Mouse (Mus musculus) brain, embryonic 14.5 days (tissue): ENCODE data around the gene Rnaseh2a. TPM values are rescaled to one million over a fixed set of nuclear protein-coding genes. Genes with fewer than 3 reads are reported as not detected.
A peak's percentile ranks its signal among the peaks of the same experiment; 100 is the strongest.

Experiments used
- DNase-seq: peaks from one replicate; pipeline ENCODE4 v3.0.0-alpha.2; 2011; ENCODE audit warnings: low read depth
- CTCF ChIP-seq: fragments of 200-500 bp; IDR thresholded peaks from 2 replicates; pipeline ENCODE4 v1.5.1; 2012; ENCODE audit warnings: inconsistent platforms, mild to moderate bottlenecking, moderate library complexity, borderline replicate concordance; ENCODE audit not compliant: insufficient read depth, insufficient read length; ENCODE audit errors: extremely low read depth
- POLR2A ChIP-seq: fragments of 200-500 bp; IDR thresholded peaks from 2 replicates; pipeline ENCODE4 v1.6.1; 2012; ENCODE audit warnings: mild to moderate bottlenecking, inconsistent platforms, borderline replicate concordance; ENCODE audit not compliant: poor library complexity, insufficient read depth, insufficient read length, severe bottlenecking; ENCODE audit errors: extremely low read depth
- polyA plus RNA-seq: library from polyadenylated mRNA; depleted of rRNA; stranded (reverse); fragments of >200 nt; gene quantifications from 2 replicates; pipeline ENCODE4 v1.2.3, GENCODE M21; 2012

Rnaseh2a gene
- polyA plus RNA-seq, 1 experiment: 41.8 TPM

DNA sequence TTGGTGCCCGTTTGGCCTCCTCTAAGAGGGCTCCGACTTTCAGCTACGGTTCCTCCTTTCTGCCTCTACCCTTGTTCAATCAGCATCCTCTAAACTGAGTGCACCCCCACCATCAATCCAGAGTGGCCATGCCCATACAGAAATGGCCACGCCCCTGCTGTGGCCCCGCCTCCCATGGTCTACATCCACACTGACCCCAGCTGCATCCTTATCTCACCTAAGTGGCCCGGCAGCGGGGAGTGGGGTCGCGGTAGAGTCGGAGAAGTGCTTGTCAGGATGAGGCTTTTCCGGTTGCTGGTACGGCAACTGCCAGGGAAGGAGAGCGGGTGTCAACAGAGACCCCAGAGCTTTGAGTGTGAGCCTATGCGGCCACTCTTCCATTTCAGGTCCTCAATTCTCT, 34.1 kb downstream of the Rnaseh2a start:
- no peak for TF ChIP-seq POLR2A
- TF ChIP-seq CTCF: no peak
- peak; percentile 38 for DNase-seq

DNA sequence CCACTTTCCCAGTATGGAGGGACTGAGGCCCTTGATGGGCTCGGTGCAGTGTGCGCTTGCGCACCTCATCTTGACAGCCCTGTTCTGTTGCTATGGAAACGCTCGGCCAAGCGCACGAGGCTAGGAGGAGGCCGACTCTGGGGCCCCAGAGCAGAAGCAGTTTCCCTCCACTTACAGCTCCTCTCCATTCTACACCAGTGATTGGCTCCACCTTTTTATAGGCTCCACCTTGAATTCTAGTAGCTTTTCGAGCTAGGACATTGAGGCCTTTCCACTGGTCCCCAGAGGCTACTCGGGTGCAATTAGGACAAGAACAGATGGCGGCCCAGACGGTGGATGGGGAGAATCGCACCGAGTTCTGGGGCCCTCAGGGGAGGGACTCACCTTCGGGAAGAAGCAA, 34.7 kb downstream of the Rnaseh2a start:
- peak; percentile 96 for DNase-seq
- TF ChIP-seq POLR2A: no peak

DNA sequence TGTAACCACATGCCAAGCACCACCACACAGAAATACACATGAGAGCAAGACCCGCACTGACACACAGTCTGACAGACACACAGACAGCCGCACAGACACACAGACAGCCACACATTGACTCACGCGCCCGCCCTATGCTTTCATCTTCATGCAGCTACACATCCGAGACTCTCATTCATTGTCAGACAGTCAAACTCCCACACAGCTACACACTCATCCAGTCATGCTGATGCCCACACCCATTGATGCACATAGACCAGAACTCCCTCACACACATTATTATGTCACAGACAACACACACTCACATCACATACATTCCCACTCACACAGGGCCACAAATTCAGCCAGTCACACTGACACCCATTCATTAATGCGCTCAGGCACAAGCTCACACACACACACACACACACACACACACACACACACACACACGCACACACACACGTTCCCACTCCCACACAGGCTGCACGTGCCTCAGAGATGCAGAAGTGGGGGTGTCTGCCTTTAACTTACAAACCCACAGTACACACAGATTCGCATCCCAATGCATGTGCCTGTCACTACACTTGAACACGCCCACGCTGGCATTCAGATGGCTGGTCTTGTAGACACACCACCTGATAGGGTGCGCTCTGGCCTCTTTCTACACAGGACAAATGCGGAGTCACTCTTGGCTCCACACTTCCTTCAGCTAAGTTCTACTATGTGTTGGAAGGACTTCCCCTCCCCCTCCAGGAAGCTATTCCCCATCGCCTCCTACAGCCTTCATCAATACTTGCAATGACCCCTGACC, 35.6 kb downstream of the Rnaseh2a start:
- TF ChIP-seq POLR2A (no peak), CTCF (no peak)
- no peak for DNase-seq

DNA sequence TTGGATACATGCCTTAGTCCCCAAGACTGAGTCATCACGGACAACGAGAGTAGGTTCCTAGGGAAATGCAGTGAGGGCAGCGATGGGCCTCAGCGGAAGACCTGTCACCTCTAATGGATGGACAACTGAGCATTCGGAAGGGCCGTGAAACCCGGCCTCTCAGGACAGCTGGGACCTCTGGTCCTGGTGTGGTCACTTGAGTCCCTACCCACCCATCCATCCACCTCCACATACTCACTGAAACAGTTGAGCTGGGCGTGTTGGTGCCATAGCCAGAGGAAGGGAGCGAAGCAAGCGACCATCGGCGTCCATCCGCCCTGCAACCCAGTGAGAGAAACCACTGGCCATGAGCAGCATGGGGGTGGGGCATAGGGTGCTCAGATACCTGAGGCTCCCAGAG, 39.0 kb downstream of the Rnaseh2a start:
- TF ChIP-seq CTCF: no peak
- no peak for TF ChIP-seq POLR2A
- no peak for DNase-seq

DNA sequence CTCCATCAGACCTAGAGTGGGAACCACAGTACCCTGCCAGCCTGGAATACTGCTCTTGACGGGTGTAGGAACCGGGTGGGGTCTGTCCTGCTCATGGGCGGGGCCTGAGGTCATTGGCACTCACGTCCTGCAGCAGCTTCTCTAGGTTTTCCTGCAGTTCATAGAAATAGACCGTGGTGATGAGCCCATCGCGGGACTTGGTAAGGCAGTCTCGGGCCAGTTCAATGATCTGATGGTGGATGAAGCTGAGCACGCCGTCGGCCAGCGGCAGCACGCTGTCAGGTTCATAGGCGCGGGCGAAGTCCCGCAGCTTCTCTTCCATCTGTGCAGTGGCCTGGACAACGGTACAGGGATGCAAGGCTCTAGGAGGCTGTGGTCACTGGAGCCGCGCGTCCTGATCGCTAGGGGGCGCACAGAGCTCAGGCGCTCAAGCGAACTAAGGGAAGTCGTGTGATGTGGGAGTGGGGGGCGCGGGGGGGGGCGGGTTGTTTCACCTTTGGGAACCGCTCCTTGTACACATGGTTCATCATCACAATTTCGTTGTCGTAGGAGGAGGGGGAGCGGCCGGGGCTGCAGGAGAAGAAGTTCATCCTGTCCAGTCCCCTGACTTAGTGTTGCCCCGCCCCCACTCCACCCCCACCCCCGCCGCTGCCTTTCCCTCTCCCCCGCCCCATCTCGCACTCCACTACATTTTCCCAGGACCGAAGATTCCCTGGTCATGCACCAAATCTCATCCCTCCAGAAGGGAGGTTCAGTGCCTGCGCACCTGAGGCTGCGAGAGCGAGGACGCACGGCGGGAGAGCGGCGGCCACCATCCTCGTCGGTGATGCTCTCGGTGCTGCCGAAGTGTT, 40.9 kb downstream of the Rnaseh2a start:
- DNase-seq: peak; percentile 83
- TF ChIP-seq POLR2A (no peak), CTCF (peak; percentile 82)

DNA sequence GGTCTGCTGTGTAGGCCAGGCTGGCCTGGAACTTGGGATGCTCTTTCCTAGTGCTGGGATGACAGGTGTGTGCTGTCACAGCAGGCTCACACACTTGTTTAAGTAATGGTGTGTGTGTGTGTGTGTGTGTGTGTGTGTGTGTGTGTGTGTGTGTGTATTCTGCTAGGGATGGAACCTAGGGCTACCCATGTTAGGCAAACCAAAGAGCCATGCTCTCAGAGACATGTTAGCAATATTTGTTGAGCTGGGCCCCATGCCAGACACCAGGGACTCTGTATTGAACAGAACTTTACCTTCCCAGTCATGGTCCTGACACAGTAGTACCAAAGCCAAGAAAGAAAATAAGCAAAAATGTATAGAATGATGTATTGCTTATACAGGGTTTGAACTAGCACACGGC, 42.1 kb downstream of the Rnaseh2a start:
- DNase-seq: no peak
- TF ChIP-seq CTCF (no peak), POLR2A (no peak)

DNA sequence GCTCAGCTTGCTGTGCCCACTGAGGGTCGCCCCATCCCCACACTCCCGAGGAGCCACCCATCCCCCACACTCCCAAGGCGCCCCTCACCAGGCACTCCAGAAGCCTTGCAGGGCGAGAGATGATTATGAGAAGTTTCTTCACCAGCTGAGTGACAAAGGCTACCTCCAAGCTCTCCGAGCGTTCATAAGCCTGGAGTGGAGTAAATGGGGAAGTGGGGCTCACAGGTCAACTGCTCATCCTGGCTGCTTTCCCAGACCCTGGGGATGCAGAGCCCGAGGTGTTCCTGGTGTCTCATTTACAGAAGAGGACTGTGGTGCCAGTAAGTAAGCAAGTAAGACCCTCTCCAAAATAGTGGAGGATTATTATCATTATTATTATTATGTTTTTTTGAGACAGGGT, 44.0 kb downstream of the Rnaseh2a start:
- no peak for DNase-seq
- TF ChIP-seq POLR2A (no peak), CTCF (no peak)

DNA sequence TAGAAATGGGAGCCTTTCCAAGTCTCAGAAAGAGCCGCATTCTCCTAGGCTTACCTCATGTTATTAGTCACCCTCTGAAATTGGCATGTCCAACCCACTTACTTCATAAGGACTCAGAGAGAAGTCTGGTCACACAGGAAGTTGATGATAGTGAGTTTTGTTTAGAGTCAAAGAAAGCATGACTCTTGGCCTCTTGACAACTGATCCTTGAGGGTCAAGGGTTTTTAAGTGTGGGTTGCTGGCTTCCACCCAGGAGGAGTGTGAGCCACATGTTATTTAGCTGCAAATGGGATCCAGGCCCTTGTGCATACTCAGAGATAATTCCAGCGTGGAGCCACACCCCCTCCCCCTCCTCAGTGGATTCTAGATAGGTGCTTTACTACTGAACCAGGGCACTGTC, 48.0 kb downstream of the Rnaseh2a start:
- DNase-seq: no peak
- TF ChIP-seq POLR2A (no peak), CTCF (no peak)

DNA sequence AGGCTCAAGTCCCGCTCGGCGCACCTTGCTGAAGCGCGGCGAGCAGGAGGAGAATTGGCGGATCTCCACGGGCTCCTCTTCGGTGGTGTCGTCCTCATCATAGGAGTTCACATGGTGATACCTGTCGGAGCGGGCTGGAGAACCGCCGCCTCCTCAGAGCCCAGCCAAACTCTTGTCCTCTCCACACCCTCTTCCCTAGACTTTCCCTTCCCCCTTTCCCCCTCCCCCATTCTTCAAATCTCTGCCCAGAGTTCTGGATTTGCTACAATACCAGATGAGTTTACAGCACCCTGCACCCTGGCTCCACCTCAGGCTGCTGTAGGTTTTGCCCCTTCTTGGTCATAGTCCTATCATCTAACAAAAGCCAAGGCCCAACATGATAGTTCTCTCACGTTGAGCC, 50.9 kb downstream of the Rnaseh2a start:
- DNase-seq: no peak
- TF ChIP-seq POLR2A (no peak), CTCF (no peak)

DNA sequence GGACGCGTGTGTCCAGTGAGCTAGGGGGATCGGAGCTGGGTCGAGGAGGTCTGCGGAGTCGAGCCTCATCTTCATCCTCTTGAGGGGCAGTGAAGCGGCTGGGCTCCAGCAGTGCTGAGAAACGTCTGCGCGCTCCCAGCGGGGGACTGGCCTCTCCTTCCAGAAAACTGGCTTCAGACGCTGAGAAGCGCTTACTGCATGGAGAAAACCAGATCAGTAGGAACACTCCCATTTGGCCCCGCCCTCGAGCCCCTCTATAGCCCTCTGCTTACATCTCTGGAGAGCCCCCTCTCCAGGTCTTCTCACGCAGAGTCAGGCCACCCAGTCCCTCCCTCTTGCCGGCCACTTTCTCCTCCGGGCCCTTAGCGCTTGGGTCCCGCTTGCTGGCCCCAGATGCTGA, 51.8 kb downstream of the Rnaseh2a start:
- no peak for DNase-seq
- TF ChIP-seq POLR2A: no peak

DNA sequence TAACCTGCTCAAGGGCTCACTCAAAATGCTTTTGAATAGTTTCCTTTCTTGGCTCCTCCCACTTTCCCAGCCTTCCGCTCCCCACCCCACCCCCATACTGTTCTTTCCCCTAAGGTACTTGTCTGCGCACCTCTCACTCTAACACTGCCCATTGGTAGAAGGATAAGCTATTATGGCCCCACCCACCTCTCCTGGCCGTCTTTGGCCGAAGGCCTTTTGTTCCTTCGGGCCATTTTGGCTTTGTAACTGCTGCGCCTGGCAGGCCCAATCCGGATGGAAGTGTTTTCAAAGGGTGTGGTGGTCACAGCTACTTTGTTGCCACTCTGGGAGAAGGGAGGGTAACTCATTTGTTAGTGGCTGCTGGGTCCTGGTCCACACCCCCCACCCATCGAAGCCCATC, 54.3 kb downstream of the Rnaseh2a start:
- no peak for TF ChIP-seq POLR2A
- no peak for TF ChIP-seq CTCF
- no peak for DNase-seq

DNA sequence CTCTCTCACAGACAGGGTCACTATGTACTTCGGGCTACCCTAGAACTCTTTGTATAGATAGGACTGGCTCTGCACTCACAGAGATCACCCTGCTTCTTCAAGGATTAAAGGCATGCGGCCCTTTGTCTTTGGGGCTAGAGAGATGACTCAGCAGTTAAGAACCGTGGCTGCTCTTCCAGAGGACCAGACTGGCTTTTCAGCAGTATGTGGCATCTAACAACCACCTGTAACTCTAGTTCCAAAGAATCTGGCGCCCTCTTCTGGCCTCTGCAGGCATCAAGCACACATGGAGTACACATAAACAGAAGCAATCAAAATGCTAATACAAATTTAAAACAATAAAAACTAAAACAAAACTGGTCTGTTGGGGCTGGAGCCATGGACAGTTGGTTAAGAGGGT, 55.6 kb downstream of the Rnaseh2a start:
- peak; percentile 50 for DNase-seq
- peak; percentile 35; the same call in 1 of the 2 replicates for TF ChIP-seq CTCF
- no peak for TF ChIP-seq POLR2A

DNA sequence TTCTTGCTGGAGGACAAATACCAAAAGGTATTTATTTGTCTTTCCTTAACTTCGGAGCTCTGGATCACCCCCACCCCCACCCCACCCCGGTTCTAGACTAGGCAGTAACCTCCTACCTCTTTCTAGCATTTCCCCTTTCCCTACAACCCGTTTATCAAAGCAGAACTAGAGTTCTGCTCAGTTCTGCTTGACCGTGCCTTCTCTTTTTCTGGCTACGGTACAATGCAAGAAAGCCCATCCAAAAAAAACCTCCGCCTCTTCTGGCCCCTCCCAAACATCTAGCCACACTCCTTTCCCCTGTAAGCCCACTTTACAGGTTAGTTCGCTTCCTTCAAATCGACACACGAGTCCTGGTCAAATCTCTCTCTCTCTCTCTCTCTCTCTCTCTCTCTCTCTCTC, 56.1 kb downstream of the Rnaseh2a start:
- no peak for DNase-seq
- no peak for TF ChIP-seq POLR2A
- TF ChIP-seq CTCF: no peak
